Mouse (Mus musculus): Measurements from ENCODE around the gene Tom1. TPM values are rescaled to one million over a fixed set of nuclear protein-coding genes. Genes with fewer than 3 reads are reported as not detected.

The Tom1 gene
- polyA plus RNA-seq, 1 experiment from 2014 or later: 20.6 TPM

DNA sequence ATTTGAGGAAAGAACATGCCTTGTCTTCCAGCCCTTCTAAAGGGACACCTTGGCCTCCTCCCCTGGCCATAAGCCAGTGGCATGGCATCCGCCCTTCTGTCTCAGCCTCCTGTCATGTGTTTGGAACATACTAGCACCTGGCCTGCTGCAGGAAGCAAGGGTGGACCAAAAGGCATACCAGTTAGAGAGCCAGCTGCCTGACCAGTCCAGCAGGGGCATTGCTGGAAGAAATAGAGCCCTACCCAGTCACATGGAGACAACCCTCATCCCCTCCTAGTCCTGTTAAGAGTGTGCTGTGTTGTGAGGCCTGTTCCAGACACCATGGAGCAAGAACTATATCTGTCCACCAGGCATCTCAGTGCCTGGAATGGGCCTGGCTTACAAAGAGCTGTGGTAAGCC is 12.8 kb downstream of the Tom1 start:
- Histone ChIP-seq H3K27me3 (no peaks in the 10 kb centered on the region), H3K36me3 (no peaks in the 10 kb centered on the region), H3K9me3 (no peaks in the 10 kb centered on the region), H3K4me3 (no peak overlapping the region), H3K4me1 (no peaks in the 10 kb centered on the region), H3K9ac (no peak overlapping the region), H3K4me2 (no peak overlapping the region), H3K27ac (no peak overlapping the region)
- ATAC-seq (ENCODE audit: borderline replicate concordance, extremely low read depth, low FRiP score, low TSS enrichment): no peak
- 76% methylated on average over 1 of the region's 1 CpGs for WGBS

DNA sequence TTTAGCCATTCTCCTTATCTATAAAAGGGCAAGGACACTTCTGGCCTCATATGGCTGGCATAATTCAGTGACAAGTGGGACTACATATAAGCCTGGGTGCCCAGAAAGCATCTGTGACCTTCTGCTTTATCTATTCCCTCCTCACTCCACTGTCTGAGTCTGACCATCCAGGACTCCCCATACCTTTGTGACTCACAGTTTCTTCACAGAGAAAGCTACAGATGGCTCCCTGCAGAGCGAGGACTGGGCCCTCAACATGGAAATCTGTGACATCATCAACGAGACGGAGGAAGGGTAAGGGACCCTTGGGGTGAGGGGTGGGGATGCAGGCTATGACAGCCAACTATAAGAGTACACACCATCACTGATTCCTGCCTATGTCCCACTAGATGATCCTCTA is 14.3 kb downstream of the Tom1 start:
- no peak for ATAC-seq (ENCODE audit: borderline replicate concordance, extremely low read depth, low FRiP score, low TSS enrichment)
- H3K4me2 ChIP-seq: no peak overlapping the region
- H3K9me3 ChIP-seq: no peaks in the 10 kb centered on the region
- H3K4me3 ChIP-seq: no peak overlapping the region
- no peaks in the 10 kb centered on the region for H3K4me1 ChIP-seq
- no peak overlapping the region for H3K27ac ChIP-seq
- H3K27me3 ChIP-seq: no peaks in the 10 kb centered on the region
- H3K36me3 ChIP-seq: no peaks in the 10 kb centered on the region
- 90% methylated on average over 3 of the region's 3 CpGs for WGBS
- no peak overlapping the region for H3K9ac ChIP-seq

GRCm38 (mm10) chr8:75053342-75053741 is 19.8 kb downstream of the Tom1 start:
- no peaks in the 10 kb centered on the region for H3K36me3 ChIP-seq
- H3K27me3 ChIP-seq: no peaks in the 10 kb centered on the region
- no peaks in the 10 kb centered on the region for H3K9me3 ChIP-seq
- no peak overlapping the region for H3K4me3 ChIP-seq
- H3K9ac ChIP-seq: no peak overlapping the region
- no peak for ATAC-seq (ENCODE audit: borderline replicate concordance, extremely low read depth, low FRiP score, low TSS enrichment)
- no peak overlapping the region for H3K27ac ChIP-seq
- WGBS: 90% methylated on average over 4 of the region's 4 CpGs
- H3K4me2 ChIP-seq: no peak overlapping the region
- H3K4me1 ChIP-seq: no peaks in the 10 kb centered on the region

GRCm38 (mm10) chr8:75055673-75056072 is 22.2 kb downstream of the Tom1 start:
- Histone ChIP-seq H3K27ac (no peak overlapping the region), H3K9me3 (no peaks in the 10 kb centered on the region), H3K27me3 (no peaks in the 10 kb centered on the region), H3K4me3 (no peak overlapping the region), H3K4me1 (no peaks in the 10 kb centered on the region), H3K9ac (no peak overlapping the region), H3K4me2 (no peak overlapping the region), H3K36me3 (no peaks in the 10 kb centered on the region)
- ATAC-seq (ENCODE audit: borderline replicate concordance, extremely low read depth, low FRiP score, low TSS enrichment): no peak
- 93% methylated on average over 2 of the region's 2 CpGs for WGBS

- H3K27me3 ChIP-seq: no peaks in the 10 kb centered on the region
- WGBS: 72% methylated on average over 6 of the region's 6 CpGs
- no peak overlapping the region for H3K9ac ChIP-seq
- no peak overlapping the region for H3K4me2 ChIP-seq
- H3K27ac ChIP-seq: no peak overlapping the region
- ATAC-seq (ENCODE audit: borderline replicate concordance, extremely low read depth, low FRiP score, low TSS enrichment): no peak
- no peaks in the 10 kb centered on the region for H3K9me3 ChIP-seq
- H3K36me3 ChIP-seq: no peaks in the 10 kb centered on the region; the same call in 1 of the 2 replicates
- H3K4me3 ChIP-seq: no peak overlapping the region
- no peaks in the 10 kb centered on the region for H3K4me1 ChIP-seq
Observed at GRCm38 (mm10) chr8:75060022-75060421, 26.5 kb downstream of the Tom1 start.

GRCm38 (mm10) chr8:75060815-75061214 is 27.3 kb downstream of the Tom1 start:
- Histone ChIP-seq H3K36me3 (no peaks in the 10 kb centered on the region; the same call in 1 of the 2 replicates), H3K9ac (no peak overlapping the region), H3K27me3 (no peaks in the 10 kb centered on the region), H3K9me3 (no peaks in the 10 kb centered on the region), H3K4me3 (no peak overlapping the region), H3K4me2 (no peak overlapping the region), H3K27ac (no peak overlapping the region), H3K4me1 (no peaks in the 10 kb centered on the region)
- ATAC-seq (ENCODE audit: borderline replicate concordance, extremely low read depth, low FRiP score, low TSS enrichment): no peak
- WGBS: 75% methylated on average over 2 of the region's 2 CpGs

GRCm38 (mm10) chr8:75063290-75063689 is 29.8 kb downstream of the Tom1 start:
- no peak overlapping the region for H3K27ac ChIP-seq
- H3K27me3 ChIP-seq: no peaks in the 10 kb centered on the region
- no peak overlapping the region for H3K4me2 ChIP-seq
- 73% methylated on average over 3 of the region's 3 CpGs for WGBS
- no peak overlapping the region for H3K9ac ChIP-seq
- H3K36me3 ChIP-seq: no peaks in the 10 kb centered on the region; the same call in 1 of the 2 replicates
- H3K4me3 ChIP-seq: no peak overlapping the region
- H3K4me1 ChIP-seq: no peaks in the 10 kb centered on the region
- ATAC-seq (ENCODE audit: borderline replicate concordance, extremely low read depth, low FRiP score, low TSS enrichment): no peak
- H3K9me3 ChIP-seq: no peaks in the 10 kb centered on the region

DNA sequence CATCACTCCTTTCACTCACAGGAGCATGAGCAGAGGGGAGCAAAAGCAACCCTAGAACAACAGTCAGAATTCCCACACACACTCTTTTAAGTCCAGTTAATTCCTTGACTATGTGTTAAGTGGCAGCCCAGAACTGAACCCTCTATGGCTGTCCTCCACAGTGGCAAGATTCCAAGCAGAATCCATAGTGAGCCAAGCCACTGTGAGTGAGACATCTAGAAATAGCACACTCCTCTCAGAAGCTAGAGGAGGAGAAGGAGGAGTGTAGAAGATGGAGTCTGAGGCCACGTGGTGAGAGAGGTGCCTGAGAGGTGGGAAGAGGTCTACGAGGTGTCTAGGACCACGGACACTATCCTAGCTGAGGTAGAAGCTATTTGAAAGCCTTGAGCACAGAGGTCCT is 31.3 kb downstream of the Tom1 start:
- Histone ChIP-seq H3K9ac (no peak overlapping the region), H3K4me1 (no peaks in the 10 kb centered on the region), H3K4me3 (no peak overlapping the region), H3K27ac (no peak overlapping the region), H3K4me2 (no peak overlapping the region), H3K9me3 (no peaks in the 10 kb centered on the region), H3K27me3 (no peaks in the 10 kb centered on the region), H3K36me3 (no peaks in the 10 kb centered on the region; the same call in 1 of the 2 replicates)
- no peak for ATAC-seq (ENCODE audit: borderline replicate concordance, extremely low read depth, low FRiP score, low TSS enrichment)
- 78% methylated on average over 3 of the region's 3 CpGs for WGBS

- ATAC-seq (ENCODE audit: borderline replicate concordance, extremely low read depth, low FRiP score, low TSS enrichment): no peak
- Histone ChIP-seq H3K4me2 (no peak overlapping the region), H3K36me3 (no peaks in the 10 kb centered on the region; the same call in 1 of the 2 replicates), H3K4me1 (no peaks in the 10 kb centered on the region), H3K4me3 (no peak overlapping the region), H3K27ac (no peak overlapping the region), H3K9me3 (no peaks in the 10 kb centered on the region), H3K9ac (no peak overlapping the region), H3K27me3 (no peaks in the 10 kb centered on the region)
- 59% methylated on average over 6 of the region's 6 CpGs for WGBS
Observed at GRCm38 (mm10) chr8:75067287-75067686, 33.8 kb downstream of the Tom1 start.

GRCm38 (mm10) chr8:75070297-75070696 is 36.8 kb downstream of the Tom1 start:
- H3K27ac ChIP-seq: no peak overlapping the region
- H3K27me3 ChIP-seq: no peaks in the 10 kb centered on the region
- no peak overlapping the region for H3K4me2 ChIP-seq
- H3K9me3 ChIP-seq: no peaks in the 10 kb centered on the region
- H3K4me3 ChIP-seq: no peak overlapping the region
- WGBS: 78% methylated on average over 1 of the region's 1 CpGs
- no peaks in the 10 kb centered on the region for H3K4me1 ChIP-seq
- no peak overlapping the region for H3K9ac ChIP-seq
- H3K36me3 ChIP-seq: no peaks in the 10 kb centered on the region
- no peak for ATAC-seq (ENCODE audit: borderline replicate concordance, extremely low read depth, low FRiP score, low TSS enrichment)

DNA sequence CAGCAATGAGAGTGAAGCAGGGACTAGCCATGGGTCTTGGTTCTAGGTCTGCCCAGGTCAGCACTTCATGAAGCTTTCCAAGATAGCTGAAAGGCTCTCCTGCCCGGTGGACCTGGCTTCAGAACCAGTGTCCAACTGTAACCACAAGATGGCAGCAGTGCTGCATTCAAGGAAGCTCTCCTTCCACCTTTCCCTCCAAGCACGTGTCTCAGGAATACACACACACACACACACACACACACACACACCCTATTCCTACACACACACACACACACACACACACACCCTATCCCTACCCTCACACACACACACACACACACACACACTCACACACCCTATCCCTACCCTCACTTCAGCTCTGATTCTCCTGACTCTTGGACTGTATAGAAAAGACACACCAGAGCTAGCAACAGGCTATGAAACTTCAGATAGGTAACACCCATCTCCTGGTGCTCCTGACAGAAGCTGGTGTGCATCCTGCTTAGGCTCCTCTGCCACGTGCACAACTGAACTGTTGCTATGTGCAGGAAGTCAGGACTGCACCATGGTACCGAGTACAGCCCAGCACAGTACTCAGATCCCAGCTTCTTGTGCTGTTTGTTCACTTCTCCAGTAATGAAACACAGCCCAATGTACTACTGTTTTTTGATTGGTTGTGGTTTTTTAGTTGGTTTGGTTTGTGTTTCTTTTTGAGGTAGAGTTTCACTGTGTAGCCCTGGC is 38.3 kb downstream of the Tom1 start:
- Histone ChIP-seq H3K9ac (no peak overlapping the region), H3K4me1 (no peaks in the 10 kb centered on the region), H3K9me3 (no peaks in the 10 kb centered on the region), H3K4me3 (no peak overlapping the region), H3K4me2 (no peak overlapping the region), H3K27ac (no peak overlapping the region), H3K27me3 (no peaks in the 10 kb centered on the region), H3K36me3 (no peaks in the 10 kb centered on the region)
- peak; percentile 58 for ATAC-seq (ENCODE audit: borderline replicate concordance, extremely low read depth, low FRiP score, low TSS enrichment)
- WGBS: 18% methylated on average over 4 of the region's 4 CpGs

DNA sequence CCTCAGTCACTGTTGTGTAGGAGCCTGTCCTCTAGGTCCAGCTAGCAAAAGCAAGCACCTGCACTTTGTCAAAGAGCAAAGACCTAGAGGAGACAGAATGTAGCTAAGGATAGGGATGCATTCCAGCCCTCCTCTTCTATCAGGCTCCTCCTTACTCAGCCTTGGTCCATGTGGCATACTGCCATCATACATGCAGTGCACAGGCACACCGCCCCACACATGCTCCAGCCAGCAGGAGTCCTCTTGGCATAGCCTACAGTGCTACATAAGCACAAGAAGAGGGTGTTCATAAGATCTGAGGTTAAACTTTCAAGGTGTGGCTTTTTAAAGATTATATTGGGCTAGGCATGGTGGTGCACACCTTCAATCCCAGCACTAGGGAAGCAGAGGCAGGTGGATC is 41.4 kb downstream of the Tom1 start:
- WGBS: 69% methylated on average over 1 of the region's 1 CpGs
- Histone ChIP-seq H3K27me3 (no peaks in the 10 kb centered on the region), H3K4me3 (no peak overlapping the region), H3K9me3 (no peaks in the 10 kb centered on the region), H3K4me1 (no peaks in the 10 kb centered on the region), H3K9ac (no peak overlapping the region), H3K4me2 (no peak overlapping the region), H3K27ac (no peak overlapping the region), H3K36me3 (no peaks in the 10 kb centered on the region)
- no peak for ATAC-seq (ENCODE audit: borderline replicate concordance, extremely low read depth, low FRiP score, low TSS enrichment)

DNA sequence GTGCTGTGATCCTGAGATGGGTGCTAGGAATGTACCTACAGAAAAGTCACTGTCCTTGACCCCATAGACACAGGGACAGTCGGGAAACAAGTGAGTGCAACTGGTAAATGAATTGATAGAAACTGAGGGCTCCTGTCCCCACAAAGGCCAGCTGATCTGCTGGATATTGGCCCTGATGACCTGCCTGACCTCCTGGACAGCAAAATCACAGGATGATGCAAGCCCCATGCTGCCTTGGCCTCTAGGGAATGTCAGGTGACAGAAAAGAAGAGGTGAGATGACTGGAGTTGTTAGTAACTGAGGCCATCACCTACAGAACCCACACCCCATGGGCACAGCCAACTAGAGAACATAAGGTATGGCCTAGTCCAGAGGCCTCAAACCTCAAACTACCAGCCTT is 44.7 kb downstream of the Tom1 start:
- 62% methylated on average over 1 of the region's 1 CpGs for WGBS
- H3K4me2 ChIP-seq: no peak overlapping the region
- H3K4me1 ChIP-seq: peaks cover 4% of the 10 kb centered on the region; the same call in 1 of the 2 replicates
- no peak for ATAC-seq (ENCODE audit: borderline replicate concordance, extremely low read depth, low FRiP score, low TSS enrichment)
- H3K36me3 ChIP-seq: no peaks in the 10 kb centered on the region
- no peaks in the 10 kb centered on the region for H3K9me3 ChIP-seq
- no peaks in the 10 kb centered on the region for H3K27me3 ChIP-seq
- no peak overlapping the region for H3K9ac ChIP-seq
- no peak overlapping the region for H3K27ac ChIP-seq
- no peak overlapping the region for H3K4me3 ChIP-seq

All from lung, embryonic 15.5 days (tissue).